In the genomic region with DNA sequence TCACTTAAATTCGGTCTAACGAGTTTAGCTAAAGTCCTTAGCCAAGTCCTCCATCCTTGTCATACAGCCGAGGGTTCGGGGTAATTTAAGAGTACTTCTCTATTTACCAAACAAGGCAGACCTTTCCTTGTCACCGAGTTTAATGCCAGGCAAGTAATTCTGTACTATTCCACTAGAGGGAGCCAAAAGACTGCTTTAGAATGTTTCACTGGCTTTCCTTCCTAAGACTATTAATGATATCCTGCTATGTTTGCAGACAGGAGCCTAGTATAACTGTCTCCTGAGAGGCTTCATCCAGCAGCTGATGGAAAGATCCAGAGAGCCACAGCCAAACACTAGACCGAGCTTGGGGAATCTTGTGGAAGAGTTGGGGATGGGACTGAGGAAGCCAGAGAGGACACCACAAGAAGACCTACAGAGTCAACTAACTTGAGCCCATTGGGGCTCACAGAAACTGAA, we compare ENCODE assay signal across 9 mouse cellular contexts. TPM values are rescaled to one million over a fixed set of nuclear protein-coding genes. Genes with fewer than 3 reads are reported as not detected.
A peak's percentile ranks its signal among the peaks of the same experiment; 100 is the strongest.
DNase-seq lines count a peak whose midpoint lies in the region; ATAC-seq and TF ChIP-seq lines count a peak whose summit lies in the region.
"Had no signal": no experiment of that assay in that cellular context is flagged by ENCODE, and none has a peak within 500 bp of the region (broad histone marks: within the 10 kb centered on the region; RNA-seq: fewer than 3 reads in every experiment).

No protein-coding gene starts in this region.

- peak overlapping the region; percentile 49; the same call in 1 of the 2 replicates for H3K9ac ChIP-seq in forebrain, embryonic 14.5 days (ENCODE audit: low read length)
- peak overlapping the region; percentile 35 for H3K9ac ChIP-seq in hindbrain, postnatal 0 days (replicated peaks; ENCODE audit: low read length)
- 0 out of 2 replicates have a peak overlapping the region, but pooled peaks have one; percentile 26 for H3K9ac ChIP-seq in midbrain, embryonic 13.5 days (replicated peaks)

- intact Hi-C loops in left cerebral cortex, postnatal 25 days (cut with DNase I): loop anchor here (1.0 to 10.0 kb wide), 4 partner anchors 104 to 1772 kb away; a partner anchor contains a TSS

- H3K36me3 ChIP-seq in forebrain, embryonic 14.5 days (ENCODE audit: control insufficient read depth, insufficient read depth, low read length): no peaks in the 10 kb centered on the region
- H3K36me3 ChIP-seq in hindbrain, postnatal 0 days (ENCODE audit: insufficient read depth, low read length): no peaks in the 10 kb centered on the region
- H3K36me3 ChIP-seq in midbrain, embryonic 13.5 days: no peaks in the 10 kb centered on the region

- H3K4me2 ChIP-seq in forebrain, embryonic 14.5 days (ENCODE audit: low read length): peak overlapping the region; percentile 56
- peak overlapping the region; percentile 67 for H3K4me2 ChIP-seq in hindbrain, postnatal 0 days (ENCODE audit: low read depth, low read length)
- peak overlapping the region; percentile 52 for H3K4me2 ChIP-seq in midbrain, embryonic 13.5 days (replicated peaks)

- peak; percentile 69 for ATAC-seq in forebrain, embryonic 14.5 days
- ATAC-seq in hindbrain, postnatal 0 days: peak; percentile 67
- ATAC-seq in midbrain, embryonic 13.5 days: peak; percentile 79

- 1% methylated on average over 6 of the region's 6 CpGs for WGBS in forebrain, embryonic 14.5 days
- WGBS in hindbrain, postnatal 0 days: under 1% methylated on average over 6 of the region's 6 CpGs
- WGBS in midbrain, embryonic 13.5 days: 3% methylated on average over 6 of the region's 6 CpGs

- peak; percentile 73 for DNase-seq in thymus, postnatal 0 days (ENCODE audit: low spot score)
- DNase-seq in thymus, adult 18-20 months: no peak
- peak; percentile 3 for DNase-seq in cerebellum, adult 11-12 months
- peak; percentile 93 for DNase-seq in forebrain, embryonic 14.5 days (ENCODE audit: low spot score)
- DNase-seq in hindbrain, postnatal 0 days (ENCODE audit: low spot score): peak; percentile 92
- DNase-seq in left cerebral cortex, postnatal 25 days (ENCODE audit: low spot score in 2 of 2): peak; percentile 65 to 84
- DNase-seq in thymus, postnatal 25 days: peak; percentile 23

- peaks cover 3% of the 10 kb centered on the region; the same call in 1 of the 2 replicates for H3K27me3 ChIP-seq in forebrain, embryonic 14.5 days (replicated peaks; ENCODE audit: control insufficient read depth, insufficient read depth, low read length)
- H3K27me3 ChIP-seq in hindbrain, postnatal 0 days (ENCODE audit: insufficient read depth, low read length): no peaks in the 10 kb centered on the region
- H3K27me3 ChIP-seq in midbrain, embryonic 13.5 days: peaks cover 38% of the 10 kb centered on the region

- no peak overlapping the region for H3K27ac ChIP-seq in forebrain, embryonic 14.5 days (ENCODE audit: low read depth, low read length)
- no peak overlapping the region for H3K27ac ChIP-seq in hindbrain, postnatal 0 days
- H3K27ac ChIP-seq in midbrain, embryonic 13.5 days: no peak overlapping the region

- H3K9me3 ChIP-seq in forebrain, embryonic 14.5 days (replicated peaks; ENCODE audit: control insufficient read depth, low read length): no peaks in the 10 kb centered on the region
- H3K9me3 ChIP-seq in hindbrain, postnatal 0 days (ENCODE audit: low read length): no peaks in the 10 kb centered on the region
- no peaks in the 10 kb centered on the region for H3K9me3 ChIP-seq in midbrain, embryonic 13.5 days

- no peaks in the 10 kb centered on the region; the same call in 1 of the 2 replicates for H3K4me1 ChIP-seq in forebrain, embryonic 14.5 days (ENCODE audit: control insufficient read depth, insufficient read depth, low read length)
- H3K4me1 ChIP-seq in hindbrain, postnatal 0 days (ENCODE audit: insufficient read depth, low read length): no peaks in the 10 kb centered on the region
- H3K4me1 ChIP-seq in midbrain, embryonic 13.5 days (replicated peaks): peaks cover 3% of the 10 kb centered on the region; the same call in 1 of the 2 replicates

- H3K4me3 ChIP-seq in forebrain, embryonic 14.5 days (ENCODE audit: low read depth, low read length): peak overlapping the region; percentile 24
- peak overlapping the region; percentile 32 for H3K4me3 ChIP-seq in hindbrain, postnatal 0 days (ENCODE audit: low read length)
- peak overlapping the region; percentile 23 for H3K4me3 ChIP-seq in midbrain, embryonic 13.5 days (replicated peaks)

- peak; percentile 76 for TF ChIP-seq CTCF in hindbrain, postnatal 0 days (IDR thresholded peaks at IDR 0.05; ENCODE audit: low read depth)

RNA-seq across cellular contexts. Expression of a gene that starts 30.4 kb away (rescaled TPM):
- polyA plus RNA-seq in thymus, postnatal 0 days (2015; fragmentation: Nextera tagmentation; extraction: Ambion mirVana): not detected in 2 replicates
- polyA plus RNA-seq in forebrain, embryonic 14.5 days (2014; fragmentation: Nextera tagmentation; extraction: Ambion mirVana): 0.37 TPM in 1 of 2 replicates, not detected in the other
- total RNA-seq in hindbrain, postnatal 0 days (2014; rRNA removed): 5.1 and 8.5 TPM in 2 replicates
- polyA plus RNA-seq in hindbrain, postnatal 0 days (2015; fragmentation: Nextera tagmentation; extraction: Ambion mirVana): 1.8 and 1.9 TPM in 2 replicates
- total RNA-seq in left cerebral cortex, postnatal 25 days (2021): not detected
- polyA plus RNA-seq in midbrain, embryonic 13.5 days (2015; fragmentation: Nextera tagmentation; extraction: Ambion mirVana): 0.70 and 0.71 TPM in 2 replicates
- total RNA-seq: gastrocnemius, adult 8-10 months had no signal

RNA-seq across cellular contexts. Expression of a gene that starts 43.9 kb away (rescaled TPM):
- 29.6 and 30.5 TPM in 2 replicates for polyA plus RNA-seq in thymus, postnatal 0 days (2015; fragmentation: Nextera tagmentation; extraction: Ambion mirVana)
- 9.7 and 9.9 TPM in 2 replicates for polyA plus RNA-seq in forebrain, embryonic 14.5 days (2014; fragmentation: Nextera tagmentation; extraction: Ambion mirVana)
- 7.4 and 9.8 TPM in 2 replicates for total RNA-seq in hindbrain, postnatal 0 days (2014; rRNA removed)
- 12.4 and 13.1 TPM in 2 replicates for polyA plus RNA-seq in hindbrain, postnatal 0 days (2015; fragmentation: Nextera tagmentation; extraction: Ambion mirVana)
- 10 to 100 TPM; 17.8 to 22.1 TPM for total RNA-seq in left cerebral cortex, postnatal 25 days (2021)
- polyA plus RNA-seq in midbrain, embryonic 13.5 days (2015; fragmentation: Nextera tagmentation; extraction: Ambion mirVana): 7.7 and 8.1 TPM in 2 replicates

Comparison
In these comparisons a context has a peak if more than half of its experiments do, and no peak if none do; other contexts are left out.
1. DNase-seq: peak in thymus, postnatal 0 days (single experiment), cerebellum, adult 11-12 months (single experiment), forebrain, embryonic 14.5 days (single experiment), hindbrain, postnatal 0 days (single experiment), left cerebral cortex, postnatal 25 days (2 of 2) and thymus, postnatal 25 days (single experiment); none in thymus, adult 18-20 months (0 of 2).
2. Peak in every context shown above with its lines, with median percentiles within 50 percentile points of each other: ATAC-seq, H3K4me2 ChIP-seq, H3K4me3 ChIP-seq and H3K9ac ChIP-seq.